Mouse (Mus musculus) yolk sac, embryonic 10.5 days (tissue): ENCODE data around the gene Thegl.
A peak's percentile ranks its signal among the peaks of the same experiment; 100 is the strongest.
"Not testable (repeated sequence)": the region's sequence is repeated elsewhere in the genome, so short reads cannot be mapped to it uniquely, and the experiment has no call there.

Experiments
- DNase-seq: peaks from one replicate; pipeline ENCODE4 v3.0.0-alpha.2; 2017; ENCODE audit warnings: low spot score

The Thegl gene

DNA sequence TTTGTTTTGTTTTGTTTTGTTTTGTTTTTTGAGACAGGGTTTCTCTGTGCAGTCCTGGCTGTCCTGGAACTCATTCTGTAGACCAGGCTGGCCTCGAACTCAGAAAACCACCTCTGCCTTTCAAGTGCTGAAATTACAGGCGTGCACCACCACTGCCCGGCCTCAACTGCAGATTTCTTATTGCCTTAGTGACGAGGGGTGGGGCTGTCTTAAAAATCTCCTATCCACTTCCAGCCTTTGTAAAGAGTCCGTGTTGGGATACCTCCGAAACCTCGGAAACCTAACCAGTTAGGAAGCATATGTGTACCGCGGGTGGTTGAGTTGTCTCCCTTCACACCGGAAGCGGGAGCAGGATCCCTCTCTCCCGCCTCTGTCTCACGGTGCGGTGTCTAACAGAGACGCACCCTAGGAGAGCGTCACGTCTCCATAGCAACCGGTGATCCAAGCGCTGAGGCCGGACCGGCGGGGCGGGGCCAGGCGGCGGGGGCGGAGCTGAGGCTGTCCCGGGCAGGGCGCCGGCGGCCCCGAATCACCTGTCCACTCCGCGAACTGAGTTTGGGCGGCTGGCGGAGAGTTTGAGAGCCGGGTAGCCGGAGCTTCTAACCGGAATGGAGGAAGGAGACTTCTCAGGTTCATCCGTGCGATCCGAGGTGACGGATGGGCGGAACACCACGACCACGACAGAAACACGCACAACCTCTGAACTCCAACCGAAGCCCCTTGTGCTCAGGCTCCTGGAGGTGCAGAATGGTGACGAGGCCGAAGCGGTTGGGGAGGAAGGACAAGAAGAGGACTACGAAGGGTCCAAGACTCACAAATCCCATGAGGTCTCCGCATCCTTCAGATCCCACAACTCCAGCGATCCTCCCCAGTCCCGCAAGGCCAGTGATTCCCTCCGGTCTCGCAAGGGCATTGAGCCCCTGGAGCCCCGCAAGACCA is at the start of gene Thegl:
TSS of gene Thegl (plus strand) at position 480 of the 939 bp plus-strand sequence.
- peak; percentile 81 for DNase-seq

GRCm38 (mm10) chr5:76969250-76969649 is 46.6 kb upstream of the Thegl start:
- DNase-seq = no peak

GRCm38 (mm10) chr5:76971115-76971514 is 44.7 kb upstream of the Thegl start:
- not testable (repeated sequence) for DNase-seq

- DNase-seq = no peak
Measured at GRCm38 (mm10) chr5:76973488-76973887, 42.3 kb upstream of the Thegl start.

DNA sequence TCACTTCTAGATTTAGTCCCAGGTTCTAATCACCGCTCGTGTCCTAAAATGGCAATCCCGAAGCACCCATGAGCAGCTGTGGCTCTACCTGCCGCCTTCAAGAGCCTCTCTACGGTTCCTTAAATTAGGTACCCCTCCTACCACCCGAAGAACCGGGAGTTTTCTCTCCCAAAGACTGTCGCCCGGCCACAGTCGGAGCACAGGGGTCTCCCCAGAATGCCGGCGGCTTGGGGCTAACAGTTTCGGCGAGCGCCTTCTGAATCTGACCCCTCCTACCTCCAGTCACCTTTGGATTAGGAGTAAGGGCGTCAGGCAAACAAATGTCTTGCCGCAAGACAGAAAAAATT is 41.6 kb upstream of the Thegl start:
- DNase-seq = no peak

DNA sequence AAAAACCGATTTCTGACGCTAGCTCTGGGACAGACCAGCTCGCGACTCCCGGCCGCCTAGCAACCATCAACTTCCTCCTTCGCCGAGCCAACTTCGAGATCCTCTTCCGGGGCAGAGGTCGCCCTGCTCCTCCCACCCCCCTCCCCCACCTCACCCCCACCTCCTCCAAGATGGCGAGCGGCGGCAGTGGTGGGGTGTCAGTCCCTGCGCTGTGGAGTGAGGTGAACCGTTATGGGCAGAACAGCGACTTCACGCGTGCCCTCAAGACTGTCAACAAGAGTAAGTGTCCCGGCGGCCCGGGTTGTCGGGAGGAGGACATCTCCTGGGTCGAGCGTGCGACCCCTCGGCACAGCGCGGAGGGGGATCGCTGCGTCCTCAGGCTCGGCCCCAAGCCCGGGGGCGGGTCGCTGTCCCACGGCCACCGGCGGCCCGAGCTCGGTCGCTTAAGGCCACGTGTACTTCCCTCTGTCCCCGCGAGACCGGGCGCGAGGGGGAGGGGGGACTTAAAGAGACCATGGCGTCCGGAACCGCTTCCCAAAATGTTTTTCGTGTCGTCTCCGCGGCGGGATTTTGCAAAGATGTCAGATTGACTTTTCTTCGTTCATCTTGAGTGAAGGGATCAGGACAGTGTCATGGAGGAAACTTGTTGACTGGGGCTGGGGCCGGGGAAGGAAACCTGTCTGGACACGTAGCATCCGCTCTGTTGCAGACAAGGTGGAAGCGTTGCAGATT is 41.1 kb upstream of the Thegl start, which contains the start of gene Srp72:
TSS of gene Srp72 (plus strand) at position 130 of the 732 bp plus-strand sequence.
- DNase-seq = peak; percentile 94

DNA sequence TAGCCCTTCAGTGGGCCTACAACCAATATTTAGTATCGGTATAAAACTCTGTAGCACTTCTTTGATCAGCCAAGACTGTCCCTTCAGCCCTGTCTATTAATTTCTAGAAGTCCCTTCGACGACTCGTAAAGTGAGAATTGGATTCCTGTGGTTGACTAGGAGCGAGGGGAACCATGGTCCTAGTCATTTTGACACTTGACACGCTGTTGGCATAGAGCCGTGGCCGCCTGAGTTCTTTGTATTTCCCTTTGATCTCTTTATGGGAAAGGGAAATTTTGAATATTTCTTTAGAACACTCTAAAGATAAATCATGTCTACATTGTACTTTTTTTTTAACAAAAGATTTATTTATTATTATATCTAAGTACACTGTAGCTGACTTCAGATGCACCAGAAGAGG is 40.1 kb upstream of the Thegl start:
- no peak for DNase-seq

GRCm38 (mm10) chr5:76984015-76984414 is 31.8 kb upstream of the Thegl start:
- no peak for DNase-seq

GRCm38 (mm10) chr5:76990789-76991188 is 25.0 kb upstream of the Thegl start:
- no peak for DNase-seq

- no peak for DNase-seq
Measured at GRCm38 (mm10) chr5:76993174-76993814, 22.5 kb upstream of the Thegl start.

GRCm38 (mm10) chr5:76998416-76998815 is 17.4 kb upstream of the Thegl start:
- DNase-seq = no peak

DNA sequence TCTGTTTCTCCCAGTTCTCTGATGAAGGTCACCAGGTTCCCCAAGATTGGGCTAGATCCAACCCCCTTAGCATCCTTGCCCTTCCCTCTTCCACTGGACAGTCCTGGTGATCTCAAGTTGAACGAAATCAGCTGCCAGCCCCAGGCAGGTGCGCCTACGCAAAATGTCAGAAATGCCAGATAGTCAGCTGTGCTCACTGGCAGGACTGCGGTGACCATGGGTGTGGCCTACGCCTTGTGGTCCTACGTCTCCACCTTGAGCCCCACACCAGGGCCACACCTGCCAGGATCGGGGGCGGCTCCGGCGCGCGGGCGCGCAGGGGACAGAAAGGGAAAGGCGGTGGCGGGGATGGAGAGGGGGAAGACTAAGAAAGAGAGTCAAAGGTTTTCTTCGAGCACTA is 14.6 kb upstream of the Thegl start:
- no peak for DNase-seq

- no peak for DNase-seq
Measured at GRCm38 (mm10) chr5:77004051-77004821, 11.6 kb upstream of the Thegl start, which contains the start of gene Arl9. Gene Arl9, plus strand, starts transcription at chr5:77004055.

- no peak for DNase-seq
Measured at GRCm38 (mm10) chr5:77010352-77010751, 5.5 kb upstream of the Thegl start.

DNA sequence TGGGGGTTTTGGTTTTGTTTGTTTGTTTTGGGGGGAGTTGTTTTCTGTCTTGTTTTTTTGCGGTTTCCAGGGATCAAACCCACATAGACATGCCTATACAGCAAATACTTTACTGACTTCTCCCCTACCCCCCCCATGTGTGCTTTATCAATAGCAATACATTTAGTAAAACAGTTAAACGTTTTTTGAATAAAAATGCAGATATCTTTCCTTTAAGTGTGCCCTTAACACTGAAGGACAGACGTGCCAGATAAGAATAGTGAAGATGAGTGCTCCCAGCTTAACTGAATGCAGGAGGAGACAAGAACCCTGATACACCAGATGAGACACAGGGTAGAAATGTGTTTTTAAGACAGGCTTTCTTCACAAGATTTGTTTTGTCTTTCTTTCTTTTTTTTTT is 4.7 kb upstream of the Thegl start:
- DNase-seq = no peak

DNA sequence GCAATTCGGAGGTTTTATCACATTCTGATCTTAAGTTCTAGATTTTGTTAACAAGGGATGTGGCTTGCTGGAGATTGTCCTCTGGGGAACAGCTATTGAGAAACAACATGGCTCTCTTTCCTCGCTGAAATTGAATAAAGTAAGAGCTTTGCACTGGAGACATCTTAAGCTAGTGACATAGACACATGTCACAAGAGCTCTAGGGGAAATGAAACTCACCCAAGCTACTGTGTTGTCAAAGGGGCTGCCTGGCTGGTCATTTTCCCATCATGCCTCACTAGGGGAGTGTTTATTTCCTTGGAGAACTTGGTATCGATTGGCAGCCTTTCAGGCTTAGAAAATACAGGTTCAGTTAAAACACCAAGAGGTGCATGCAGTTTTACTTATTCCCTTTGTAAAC is 2.7 kb upstream of the Thegl start:
- no peak for DNase-seq

- no peak for DNase-seq
Measured at GRCm38 (mm10) chr5:77028034-77028433, 12.2 kb downstream of the Thegl start.

DNA sequence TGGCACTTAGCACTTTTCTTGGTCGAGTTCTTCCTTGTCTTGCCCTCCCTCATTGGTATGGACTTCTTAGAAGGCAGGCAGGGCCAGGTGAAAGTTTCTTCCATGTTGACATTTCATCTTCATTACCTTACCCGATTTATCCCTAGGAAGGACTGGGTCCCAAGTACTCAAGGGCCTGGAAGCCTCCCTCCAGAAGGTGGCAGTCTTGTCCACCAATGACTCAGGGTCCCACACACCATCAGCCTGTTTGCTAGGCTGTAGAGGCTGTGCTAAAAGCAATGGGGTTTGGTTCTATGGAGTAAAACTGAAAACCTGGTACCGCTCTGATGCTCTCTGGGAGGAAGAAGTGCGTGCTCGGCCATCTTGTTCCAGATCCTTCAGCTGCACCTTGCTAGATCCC is 13.9 kb downstream of the Thegl start:
- DNase-seq = no peak

- DNase-seq = not testable (repeated sequence)
Measured at GRCm38 (mm10) chr5:77035101-77035500, 19.3 kb downstream of the Thegl start.

DNA sequence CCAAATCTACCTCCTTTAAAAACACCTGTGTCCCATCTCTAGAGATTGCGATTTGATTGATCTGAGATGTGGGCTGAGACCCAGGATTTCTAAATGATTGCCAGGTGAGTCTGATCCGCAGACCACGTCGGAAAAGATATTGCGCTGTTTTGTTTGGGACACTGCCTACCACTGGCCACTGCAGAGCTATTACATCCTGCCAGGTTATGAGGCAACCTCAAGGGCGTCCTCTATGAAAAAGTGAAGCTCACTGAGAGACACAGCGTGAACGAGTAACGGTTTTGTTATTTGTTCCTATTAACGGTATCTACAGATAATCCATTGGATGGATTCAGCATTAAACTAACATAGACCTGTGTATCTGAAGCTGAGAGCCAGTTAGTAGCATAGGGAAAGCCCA is 22.6 kb downstream of the Thegl start:
- no peak for DNase-seq

GRCm38 (mm10) chr5:77039391-77039790 is 23.6 kb downstream of the Thegl start:
- no peak for DNase-seq

- DNase-seq = no peak
Measured at GRCm38 (mm10) chr5:77044362-77044761, 28.5 kb downstream of the Thegl start.
